Mouse (Mus musculus): ENCODE results near the gene Lta. TPM values are rescaled to one million over a fixed set of nuclear protein-coding genes. Genes with fewer than 3 reads are reported as not detected.

Gene Lta
- total RNA-seq, 1 experiment from 2014 or later: not detected

- ATAC-seq (replicated peaks; ENCODE audit: insufficient number of reproducible peaks, low FRiP score, low TSS enrichment, poor library complexity, severe bottlenecking): no peak
Measured at GRCm38 (mm10) chr17:35167794-35168193, 37.4 kb downstream of the Lta start.

DNA sequence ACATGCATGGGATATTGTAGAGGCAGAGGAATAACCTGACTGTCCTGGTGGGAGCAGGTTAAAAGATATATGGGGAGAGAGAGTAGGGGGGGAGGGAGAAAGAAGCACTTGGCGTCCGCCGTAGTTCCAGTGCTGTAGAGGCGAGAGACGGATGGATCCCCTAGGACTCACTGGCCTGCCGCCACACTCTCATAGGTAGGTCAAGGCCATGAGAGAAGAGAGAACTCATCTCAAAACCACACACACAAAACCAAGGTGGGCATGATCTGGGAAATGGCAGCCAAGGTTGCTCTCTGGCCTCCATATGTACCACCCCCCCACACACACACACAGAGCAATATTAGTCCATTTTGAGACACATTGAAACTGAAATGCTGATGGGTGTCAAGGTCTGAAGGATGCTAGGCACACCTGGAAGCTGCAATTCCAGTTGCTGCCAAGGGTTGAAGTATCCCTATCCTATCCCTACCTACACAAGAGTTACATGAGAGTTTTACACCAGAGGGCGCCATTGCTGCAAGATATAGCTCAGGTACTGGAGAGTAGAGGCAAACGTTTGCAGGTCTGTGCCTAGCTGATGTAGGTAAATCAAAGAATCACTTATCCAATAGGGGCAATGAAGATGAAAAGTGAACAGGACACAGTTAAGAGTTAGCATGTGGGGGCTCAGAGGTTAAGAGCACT lies 38.7 kb downstream of the Lta start:
- 0 out of 2 replicates have a peak, but pooled peaks have one; percentile 11 for ATAC-seq (replicated peaks; ENCODE audit: insufficient number of reproducible peaks, low FRiP score, low TSS enrichment, poor library complexity, severe bottlenecking)

DNA sequence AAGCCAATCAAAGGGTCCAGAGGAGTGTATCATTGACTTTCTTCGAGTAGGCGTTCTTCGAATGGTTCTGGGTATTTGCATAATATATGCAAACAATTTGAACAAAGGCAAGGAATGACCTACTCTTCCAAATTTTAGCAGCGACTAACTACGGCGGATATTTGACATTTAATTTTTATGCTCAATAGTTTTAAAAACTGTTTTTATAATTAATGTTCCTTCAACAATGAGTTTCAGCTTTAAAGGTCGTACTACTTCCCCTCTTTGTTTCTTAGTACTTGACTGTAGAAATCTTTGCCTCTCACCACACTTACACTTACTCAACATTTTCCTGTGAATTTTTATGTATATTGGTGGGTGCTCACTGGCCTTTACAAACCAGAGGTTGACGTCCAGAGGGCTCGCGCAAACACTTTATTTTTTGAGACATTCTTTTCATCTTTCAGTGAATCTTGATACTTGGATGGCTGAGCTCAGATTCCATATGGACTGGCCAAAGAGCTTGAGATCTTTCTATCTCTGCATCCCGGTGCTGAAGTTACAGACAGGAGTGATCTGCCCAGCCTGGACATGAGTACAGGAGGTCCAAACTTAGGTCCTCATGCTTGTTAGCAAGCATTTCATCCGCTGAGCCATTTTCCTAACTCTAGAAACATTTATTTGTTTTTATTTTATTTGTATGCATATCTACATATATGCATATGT lies 39.5 kb downstream of the Lta start:
- ATAC-seq (replicated peaks; ENCODE audit: insufficient number of reproducible peaks, low FRiP score, low TSS enrichment, poor library complexity, severe bottlenecking): no peak

- ATAC-seq (replicated peaks; ENCODE audit: insufficient number of reproducible peaks, low FRiP score, low TSS enrichment, poor library complexity, severe bottlenecking): peak; percentile 85
Measured at GRCm38 (mm10) chr17:35164568-35165450, 40.3 kb downstream of the Lta start, which contains the start of gene Prrc2a. Gene Prrc2a (minus strand): TSS chr17:35164897.

- no peak for ATAC-seq (replicated peaks; ENCODE audit: insufficient number of reproducible peaks, low FRiP score, low TSS enrichment, poor library complexity, severe bottlenecking)
Measured at GRCm38 (mm10) chr17:35164218-35164567, 41.0 kb downstream of the Lta start.

DNA sequence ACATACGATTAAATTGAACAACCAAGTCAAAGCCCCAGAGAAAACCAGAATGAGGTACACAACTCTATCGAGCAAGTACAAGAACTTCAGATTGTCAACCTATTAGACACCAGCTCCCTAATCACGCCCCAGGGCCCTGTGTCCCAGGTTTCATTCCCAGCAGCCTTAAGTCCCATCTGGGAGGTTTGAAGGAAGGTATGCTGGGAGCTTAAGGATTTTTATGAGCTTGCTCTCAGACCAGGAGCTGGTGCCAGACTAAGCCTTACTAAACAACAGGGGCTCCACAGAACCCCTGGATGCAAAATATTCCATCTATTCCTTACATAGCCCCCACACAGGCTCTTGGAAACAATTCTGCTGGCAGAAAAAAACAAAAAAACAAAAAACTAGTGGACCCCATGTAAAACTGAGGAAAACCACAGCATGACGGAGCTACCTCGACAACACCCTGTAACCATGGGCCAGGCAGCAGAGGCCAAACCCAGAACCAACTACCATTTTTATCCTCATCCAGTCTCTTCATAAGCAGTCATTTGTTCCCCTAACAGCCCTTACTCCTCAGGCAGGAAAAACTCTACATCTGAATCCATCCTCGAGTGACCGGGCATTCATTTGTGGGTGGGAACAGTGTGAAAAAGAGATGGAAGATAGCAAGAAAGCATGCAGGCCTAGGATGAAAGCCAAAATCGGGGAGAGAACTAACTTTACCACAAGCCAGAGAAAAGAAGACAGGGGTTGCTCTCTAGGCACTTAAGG lies 41.6 kb downstream of the Lta start:
- ATAC-seq (replicated peaks; ENCODE audit: insufficient number of reproducible peaks, low FRiP score, low TSS enrichment, poor library complexity, severe bottlenecking): no peak

DNA sequence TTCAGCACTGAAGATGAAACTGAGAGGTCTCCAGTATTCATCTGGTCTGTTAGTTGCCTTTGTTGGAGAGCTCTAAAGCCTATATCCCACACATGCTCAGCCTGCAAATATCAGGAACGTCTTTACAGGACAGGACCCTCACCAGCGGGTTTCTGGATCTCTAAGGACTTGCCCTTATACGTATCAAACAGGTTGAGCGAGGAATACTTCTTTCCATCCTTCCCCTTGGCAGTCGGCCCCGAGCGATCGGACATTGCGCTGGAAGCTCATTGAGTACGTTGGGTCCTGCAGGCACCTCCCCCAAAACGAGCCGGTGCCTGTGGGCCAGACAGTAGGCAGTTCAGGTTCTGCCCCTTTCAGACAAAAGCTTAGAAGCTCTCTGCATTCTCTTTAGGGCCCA lies 42.4 kb downstream of the Lta start:
- ATAC-seq (replicated peaks; ENCODE audit: insufficient number of reproducible peaks, low FRiP score, low TSS enrichment, poor library complexity, severe bottlenecking): no peak

DNA sequence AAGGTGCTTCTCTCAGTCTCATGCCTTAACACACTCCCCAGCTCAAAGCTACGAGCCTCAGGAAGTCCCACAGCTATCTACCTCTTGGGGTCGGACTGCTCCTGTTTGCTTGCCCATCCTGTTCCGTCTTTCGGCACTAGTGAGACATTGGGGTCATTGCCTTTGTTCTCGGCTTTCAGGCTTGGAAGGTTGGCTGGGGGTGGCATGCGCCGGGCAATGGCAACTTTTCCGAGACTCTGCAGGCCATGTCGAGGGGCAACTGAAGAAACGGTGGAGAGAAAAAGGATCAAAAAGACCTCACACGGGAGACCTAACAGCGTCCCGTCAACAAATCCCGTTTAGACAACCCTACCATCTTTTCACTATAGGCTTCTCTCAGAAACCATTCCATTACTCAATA lies 43.0 kb downstream of the Lta start:
- no peak for ATAC-seq (replicated peaks; ENCODE audit: insufficient number of reproducible peaks, low FRiP score, low TSS enrichment, poor library complexity, severe bottlenecking)

DNA sequence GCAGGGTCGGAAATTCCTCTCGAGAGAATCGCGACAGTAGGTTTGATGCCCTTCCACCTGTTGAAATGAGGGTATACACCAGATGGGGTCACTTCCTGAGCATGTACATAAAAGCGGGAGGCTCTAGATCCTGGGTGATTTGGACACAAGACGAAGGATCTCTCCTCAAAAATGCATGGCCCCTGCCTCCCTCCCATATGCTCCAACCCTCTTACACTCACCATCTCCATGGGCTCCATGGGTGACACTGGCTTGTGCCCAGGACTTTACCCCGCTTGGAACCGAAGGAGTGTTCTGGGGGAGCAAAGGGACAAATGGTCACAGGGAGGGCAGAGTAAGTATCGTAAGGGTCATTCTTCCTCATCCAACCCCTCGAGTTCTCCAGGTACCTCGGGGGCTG lies 43.7 kb downstream of the Lta start:
- ATAC-seq (replicated peaks; ENCODE audit: insufficient number of reproducible peaks, low FRiP score, low TSS enrichment, poor library complexity, severe bottlenecking): no peak

- ATAC-seq (replicated peaks; ENCODE audit: insufficient number of reproducible peaks, low FRiP score, low TSS enrichment, poor library complexity, severe bottlenecking): no peak
Measured at GRCm38 (mm10) chr17:35159638-35160037, 45.5 kb downstream of the Lta start.

DNA sequence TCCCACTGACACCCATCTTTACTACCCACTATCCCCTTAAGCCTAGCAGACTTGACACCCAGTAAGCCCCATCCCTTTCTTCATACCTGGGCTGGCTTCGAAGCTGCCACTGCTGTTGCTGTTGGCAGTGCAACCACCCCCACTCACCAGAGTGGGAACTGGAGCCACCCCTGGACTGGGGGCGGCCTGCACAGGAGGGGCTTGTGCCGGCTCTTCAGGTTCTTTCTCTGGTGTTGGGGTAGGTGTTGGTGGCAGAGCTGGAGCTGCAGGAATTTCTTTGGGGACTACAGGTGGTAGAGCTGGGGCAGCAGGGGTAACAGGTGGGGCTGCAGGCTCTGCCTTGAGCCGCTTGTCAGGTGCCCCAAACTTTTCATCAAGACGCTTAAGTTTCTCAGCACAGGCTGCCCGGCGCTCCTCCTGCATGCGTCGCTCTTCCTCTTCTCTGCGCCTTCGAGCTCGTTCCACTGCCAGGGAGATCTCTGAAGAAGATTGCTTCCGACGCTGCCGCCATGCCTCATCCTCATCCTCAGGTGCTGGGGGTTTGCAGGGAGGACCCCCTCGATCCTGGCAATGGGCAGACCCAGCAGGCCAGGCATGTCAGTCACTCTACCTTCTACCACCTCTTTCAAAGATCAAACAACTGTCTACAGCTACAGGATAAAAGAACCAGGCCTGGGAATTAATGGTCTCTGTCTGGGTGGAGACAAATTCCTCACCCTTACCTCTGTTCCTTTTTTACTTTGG lies 46.1 kb downstream of the Lta start:
- no peak for ATAC-seq (replicated peaks; ENCODE audit: insufficient number of reproducible peaks, low FRiP score, low TSS enrichment, poor library complexity, severe bottlenecking)

DNA sequence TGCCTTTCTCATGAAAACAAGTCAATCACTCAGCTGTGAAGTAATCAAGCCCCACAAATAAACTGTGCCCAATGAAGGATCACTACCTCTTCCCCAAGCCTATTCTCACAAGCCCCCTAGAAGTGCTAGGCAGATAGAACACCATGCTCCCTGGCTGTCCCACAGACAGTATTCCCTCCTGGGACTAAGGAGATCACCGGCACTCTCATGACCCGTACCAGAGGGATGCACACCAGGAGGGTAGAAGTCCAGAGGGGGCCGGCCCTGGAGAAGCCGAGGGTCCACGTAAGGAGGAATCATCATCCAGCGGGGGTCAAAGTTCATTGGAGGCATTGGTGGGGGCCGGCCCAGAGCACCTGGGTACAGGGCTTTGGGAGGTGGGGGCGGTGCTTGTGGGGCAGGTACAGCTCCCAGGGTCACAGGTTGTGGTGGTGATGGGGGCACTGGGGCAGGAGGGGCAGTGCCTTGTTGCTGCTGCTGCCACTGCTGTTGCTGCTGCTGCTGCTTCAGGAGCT lies 47.4 kb downstream of the Lta start:
- no peak for ATAC-seq (replicated peaks; ENCODE audit: insufficient number of reproducible peaks, low FRiP score, low TSS enrichment, poor library complexity, severe bottlenecking)

DNA sequence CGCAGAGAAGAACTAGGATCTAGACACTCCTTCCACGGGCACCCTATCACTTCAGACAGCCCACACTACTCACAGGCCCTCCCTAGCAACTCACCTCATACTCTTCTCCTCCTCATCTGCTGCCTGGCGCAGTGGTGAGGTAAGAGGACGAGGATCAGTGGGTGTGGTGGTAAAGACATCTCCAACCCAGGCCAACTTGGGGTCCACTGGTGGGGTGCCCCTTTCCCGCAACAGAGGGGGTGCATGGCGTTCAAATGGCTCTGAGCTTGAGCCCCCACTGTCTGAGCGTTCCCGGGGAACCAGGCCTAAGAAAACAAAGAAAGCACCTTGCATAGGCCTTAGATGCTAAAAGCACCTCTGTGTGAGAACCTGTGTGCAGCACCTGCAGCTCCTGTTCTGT lies 47.9 kb downstream of the Lta start:
- ATAC-seq (replicated peaks; ENCODE audit: insufficient number of reproducible peaks, low FRiP score, low TSS enrichment, poor library complexity, severe bottlenecking): no peak

DNA sequence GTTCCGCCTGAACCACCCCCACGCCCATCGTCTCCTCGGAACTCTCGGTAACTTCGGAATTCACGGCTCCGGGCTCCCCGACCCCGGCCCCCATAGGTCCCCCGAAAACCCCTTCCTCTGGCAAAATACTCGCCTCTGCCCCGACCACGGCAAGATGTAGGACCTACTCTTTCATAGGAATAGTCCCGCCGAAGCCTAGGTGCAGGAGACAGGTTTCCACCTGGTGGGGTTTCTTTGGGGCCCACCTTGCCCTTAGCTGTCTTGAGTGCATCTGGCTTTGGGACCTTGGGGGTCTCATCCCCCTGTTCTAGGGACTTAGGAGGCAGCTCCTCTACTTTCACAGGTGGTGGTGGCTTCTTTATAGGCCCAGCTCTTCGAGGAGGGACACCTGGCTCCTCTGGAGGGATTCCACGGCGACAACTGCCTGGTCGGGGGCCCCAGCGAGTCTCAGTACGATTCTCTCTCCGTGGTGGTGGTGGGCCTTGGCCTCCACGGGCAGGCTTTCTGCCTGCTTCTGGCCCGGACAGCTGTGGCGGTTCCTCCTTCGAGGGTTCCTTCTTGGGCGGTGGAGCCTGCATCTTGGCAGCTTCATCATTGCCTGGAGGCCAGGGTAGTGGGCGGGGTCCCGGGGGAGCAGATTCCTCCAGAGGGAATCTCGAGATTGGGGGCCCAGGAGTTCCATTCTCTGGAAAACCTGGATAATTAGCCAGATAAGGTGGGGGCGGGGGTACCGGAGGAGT lies 48.5 kb downstream of the Lta start:
- no peak for ATAC-seq (replicated peaks; ENCODE audit: insufficient number of reproducible peaks, low FRiP score, low TSS enrichment, poor library complexity, severe bottlenecking)

DNA sequence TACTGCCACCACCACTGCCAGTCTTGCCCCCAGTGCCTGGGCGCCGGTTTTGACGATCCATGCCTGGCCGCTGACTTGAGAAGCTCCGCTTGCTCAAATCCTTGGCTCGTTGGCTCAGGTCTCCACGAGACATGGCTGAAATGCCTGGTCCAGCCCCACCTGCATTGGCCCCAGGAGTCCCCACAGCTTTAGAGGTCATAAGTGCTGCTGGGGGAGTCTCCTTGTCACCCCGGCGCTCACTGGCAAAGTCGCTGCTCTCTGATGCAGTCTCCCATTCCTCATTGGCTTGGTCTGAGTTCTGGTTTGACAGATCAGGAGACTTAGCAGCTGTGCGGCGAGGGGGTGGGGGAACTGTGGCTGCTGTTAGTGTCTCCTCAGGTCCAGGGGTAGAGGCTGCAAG lies 49.7 kb downstream of the Lta start:
- ATAC-seq (replicated peaks; ENCODE audit: insufficient number of reproducible peaks, low FRiP score, low TSS enrichment, poor library complexity, severe bottlenecking): no peak

- no peak for ATAC-seq (replicated peaks; ENCODE audit: insufficient number of reproducible peaks, low FRiP score, low TSS enrichment, poor library complexity, severe bottlenecking)
Measured at GRCm38 (mm10) chr17:35154616-35155015, 50.5 kb downstream of the Lta start.

DNA sequence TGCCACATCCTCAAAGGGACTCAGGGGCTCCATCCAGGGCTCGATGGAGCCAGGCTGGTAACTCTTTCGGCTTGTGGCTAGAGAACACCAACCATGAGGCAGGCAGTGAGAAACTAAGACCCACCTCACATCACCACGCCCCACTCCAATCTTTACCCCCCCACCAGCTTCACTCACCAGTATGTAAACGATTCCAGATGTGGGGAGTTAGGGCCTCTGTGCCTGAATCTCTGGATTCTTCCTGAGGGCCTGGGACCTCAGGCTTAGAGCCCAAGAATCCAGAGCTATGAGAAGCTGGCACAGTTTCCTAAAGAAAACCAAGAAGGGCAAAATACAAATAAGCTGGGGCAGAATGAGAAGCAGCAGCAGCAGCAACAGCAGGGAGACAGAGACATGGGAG lies 51.2 kb downstream of the Lta start:
- no peak for ATAC-seq (replicated peaks; ENCODE audit: insufficient number of reproducible peaks, low FRiP score, low TSS enrichment, poor library complexity, severe bottlenecking)

Measured in monocyte, adult 5-6 weeks (primary cell).